Mouse (Mus musculus) v-Abl transformed pro-B cells (cell line): ENCODE measurements at regions not wholly inside any gene's neighbourhood (a gene's known extent, or its start where the extent isn't known, plus 50 kb on each side); places are given as distances from the start of the nearest gene placed in this dataset.

Experiments
- in situ Hi-C, 2 experiments: fragments of 400-800 bp; cut with MboI; formaldehyde crosslinking; loops; one replicate each; pipeline ENCODE4 v1.15.1; 2025; ENCODE audit not compliant: unreplicated experiment in 2 of 2

DNA sequence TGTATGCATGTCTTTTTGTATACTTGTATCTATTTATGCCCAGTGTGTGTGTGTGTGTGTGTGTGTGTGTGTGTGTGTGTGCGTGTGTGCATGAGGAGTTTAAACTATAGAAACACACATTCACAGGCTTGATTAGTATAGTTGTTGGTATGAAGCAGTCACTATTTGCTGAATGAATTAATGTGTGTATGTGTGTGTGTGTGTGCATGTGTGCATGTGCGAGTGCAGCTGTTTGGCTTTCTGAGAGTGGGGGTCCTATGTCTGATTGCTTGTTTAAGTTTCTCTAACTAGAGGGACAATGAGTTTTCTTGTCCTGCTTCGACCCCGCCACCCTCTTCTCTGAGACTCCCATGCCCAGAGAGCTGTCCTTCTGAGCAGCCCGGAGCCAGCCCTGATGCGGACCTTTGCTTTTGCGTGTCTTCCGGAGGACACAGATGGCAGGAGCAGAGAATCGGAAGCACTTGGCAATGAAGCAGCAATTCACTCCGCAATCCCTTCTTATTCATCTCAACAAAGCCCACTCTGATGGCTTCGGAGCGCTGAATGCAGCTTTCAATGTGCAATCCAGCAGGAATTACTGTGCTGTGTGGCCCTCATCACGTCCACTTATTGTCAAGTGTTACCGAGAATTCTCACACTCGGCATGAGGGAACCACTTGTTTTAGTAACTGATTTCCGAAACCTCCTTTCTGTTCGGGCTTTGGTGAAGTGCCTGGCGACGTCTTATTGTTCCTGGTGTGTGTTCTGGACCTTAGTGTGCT is 286.4 kb downstream of the Dhx35 start:
- in situ Hi-C loops = no loop called here

DNA sequence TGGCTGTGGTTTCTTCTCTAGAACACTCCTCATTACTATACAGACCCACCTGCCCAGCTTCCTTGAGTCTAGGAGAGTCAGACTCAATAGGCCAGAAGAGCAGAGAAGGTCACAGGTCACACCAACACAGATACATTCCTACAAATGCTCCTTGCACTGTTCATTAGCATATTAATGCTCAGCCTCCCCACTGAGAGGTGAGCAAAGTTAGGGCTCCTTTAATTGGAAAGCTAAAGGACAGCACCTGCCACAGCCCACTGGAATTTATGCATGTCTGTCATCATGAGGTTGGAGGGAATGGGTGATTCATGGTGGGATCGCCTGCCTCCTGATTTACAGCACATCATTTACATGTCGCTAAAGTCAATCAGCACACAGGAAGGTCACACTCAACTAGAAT is 292.2 kb downstream of the Dhx35 start:
- in situ Hi-C loops = no loop called here

GRCm38 (mm10) chr2:159088196-159088595 is 293.6 kb downstream of the Dhx35 start:
- in situ Hi-C loops = no loop called here

DNA sequence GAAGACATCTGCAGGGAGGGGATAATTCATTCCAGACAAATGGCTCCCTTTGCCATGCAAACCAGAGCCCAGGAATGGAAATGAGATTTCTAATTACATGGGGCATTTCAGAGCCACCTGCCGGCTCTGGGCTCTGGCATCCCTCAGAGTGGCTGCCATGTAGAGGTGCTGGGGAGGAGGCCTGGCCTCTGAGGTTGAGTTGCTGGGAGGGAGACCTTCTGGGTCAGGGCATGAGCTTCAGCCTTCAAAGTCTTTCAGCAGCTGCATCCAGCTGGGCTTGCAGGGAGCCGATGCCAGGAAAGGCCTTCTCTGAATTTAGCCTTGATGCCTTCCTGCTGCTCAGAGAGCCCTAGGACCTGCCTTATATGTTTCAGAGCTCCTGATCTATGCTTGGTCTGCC is 302.1 kb downstream of the Dhx35 start:
- in situ Hi-C loops = no loop called here

GRCm38 (mm10) chr2:159134042-159134441 is 339.4 kb downstream of the Dhx35 start:
- in situ Hi-C loops = no loop called here

DNA sequence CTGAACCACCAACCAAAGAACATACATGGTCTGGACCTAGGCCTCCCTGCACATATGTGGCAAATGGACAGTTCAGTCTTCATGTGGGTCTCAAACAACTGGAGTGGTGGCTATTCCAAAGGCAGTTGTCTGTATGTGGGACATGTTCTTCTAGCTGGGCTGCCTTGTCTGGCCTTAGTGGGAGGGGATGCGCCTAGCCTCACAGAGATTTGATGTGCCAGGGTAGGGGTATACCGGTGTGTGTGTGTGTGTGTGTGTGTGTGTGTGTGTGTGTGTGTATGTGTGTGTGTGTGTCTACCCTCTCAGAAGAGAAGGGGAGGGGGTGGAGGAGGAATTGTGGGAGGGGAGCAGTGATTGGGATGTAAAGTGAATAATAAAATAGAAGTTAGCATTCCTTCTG is 344.0 kb downstream of the Dhx35 start:
- in situ Hi-C loops = no loop called here

GRCm38 (mm10) chr2:159145980-159146379 is 351.4 kb downstream of the Dhx35 start:
- in situ Hi-C loops = no loop called here

DNA sequence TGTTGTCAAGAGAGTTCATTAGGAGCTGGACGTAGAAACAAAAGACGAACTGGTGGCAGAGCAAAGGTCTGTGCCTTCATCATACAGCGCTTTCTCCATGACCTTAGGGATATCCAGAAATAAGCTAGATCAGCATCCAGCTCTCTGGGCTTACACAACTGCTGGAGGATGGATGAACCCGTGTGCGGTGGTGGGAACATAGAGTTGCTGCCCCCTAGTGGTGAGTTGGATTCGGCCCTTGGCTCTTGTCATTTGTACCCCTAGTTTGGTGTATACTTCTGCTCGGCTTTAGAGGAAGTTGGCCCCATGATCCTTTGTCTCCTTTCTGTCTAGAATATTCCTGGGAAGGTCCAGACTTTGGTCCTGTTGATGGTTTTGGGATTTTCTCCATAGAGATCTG is 369.4 kb downstream of the Dhx35 start:
- in situ Hi-C loops = no loop called here

- in situ Hi-C loops = no loop called here
Observed at GRCm38 (mm10) chr2:159168553-159169064, 374.0 kb downstream of the Dhx35 start.

DNA sequence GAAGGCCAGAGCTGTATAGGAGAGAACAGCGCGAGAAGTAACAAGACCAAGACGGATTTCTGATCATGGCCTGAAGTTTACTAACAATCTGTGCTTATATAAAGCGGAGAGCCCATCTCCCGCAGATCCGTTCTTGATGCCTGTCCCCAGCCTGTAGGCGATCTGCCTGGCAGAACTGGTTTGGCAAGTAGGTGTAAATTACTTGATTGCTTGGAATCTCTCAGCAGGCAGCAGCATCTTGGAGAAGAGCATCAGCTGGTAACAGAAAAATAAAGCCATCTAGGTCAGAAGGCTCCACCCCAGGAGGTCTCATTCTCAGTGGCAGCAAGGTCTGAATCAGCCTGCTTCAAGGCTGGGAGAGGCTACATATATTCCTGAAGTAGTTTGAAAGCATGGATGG is 401.5 kb downstream of the Dhx35 start:
- in situ Hi-C loops = no loop called here

DNA sequence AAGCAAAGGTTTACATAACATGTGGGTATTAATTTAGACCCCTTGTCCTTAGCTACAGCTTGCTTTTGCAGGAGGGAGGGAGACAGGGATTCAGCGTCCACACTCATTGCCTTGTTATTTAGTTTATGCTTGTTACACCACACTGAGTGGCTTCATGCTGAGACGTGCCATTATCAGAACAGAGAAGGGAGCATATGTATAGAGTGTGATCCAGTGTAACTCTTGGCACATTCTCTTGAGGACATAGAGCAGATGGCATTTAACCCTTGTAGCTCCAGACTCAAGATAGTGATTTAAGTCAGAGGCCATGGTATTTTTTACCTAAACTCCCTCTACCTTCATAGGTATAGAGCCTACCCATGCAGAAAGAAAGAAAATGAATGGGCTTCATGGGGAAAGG is 437.7 kb downstream of the Dhx35 start:
- in situ Hi-C loops = no loop called here

- in situ Hi-C loops = no loop called here
Observed at GRCm38 (mm10) chr2:159235000-159235399, 440.4 kb downstream of the Dhx35 start.

DNA sequence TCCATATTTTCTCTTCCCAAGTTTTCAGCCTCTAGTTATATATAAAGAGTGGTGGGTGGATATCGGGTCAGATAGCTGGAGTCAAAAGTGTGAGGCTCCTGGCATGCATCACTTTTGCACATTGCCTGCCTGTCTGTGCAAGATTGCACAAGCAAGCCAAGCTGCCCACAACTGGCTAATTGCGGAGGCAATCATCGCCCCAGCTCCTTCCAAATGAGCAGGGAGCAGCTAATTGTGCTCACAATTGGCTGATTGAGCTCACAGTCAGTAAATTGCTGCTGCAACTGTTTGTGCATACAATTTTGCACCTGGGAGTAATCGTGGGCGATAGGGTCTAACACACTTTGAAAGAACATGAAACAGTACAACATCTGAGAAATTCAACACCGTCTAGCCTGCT is 455.5 kb downstream of the Dhx35 start:
- in situ Hi-C loops = no loop called here

DNA sequence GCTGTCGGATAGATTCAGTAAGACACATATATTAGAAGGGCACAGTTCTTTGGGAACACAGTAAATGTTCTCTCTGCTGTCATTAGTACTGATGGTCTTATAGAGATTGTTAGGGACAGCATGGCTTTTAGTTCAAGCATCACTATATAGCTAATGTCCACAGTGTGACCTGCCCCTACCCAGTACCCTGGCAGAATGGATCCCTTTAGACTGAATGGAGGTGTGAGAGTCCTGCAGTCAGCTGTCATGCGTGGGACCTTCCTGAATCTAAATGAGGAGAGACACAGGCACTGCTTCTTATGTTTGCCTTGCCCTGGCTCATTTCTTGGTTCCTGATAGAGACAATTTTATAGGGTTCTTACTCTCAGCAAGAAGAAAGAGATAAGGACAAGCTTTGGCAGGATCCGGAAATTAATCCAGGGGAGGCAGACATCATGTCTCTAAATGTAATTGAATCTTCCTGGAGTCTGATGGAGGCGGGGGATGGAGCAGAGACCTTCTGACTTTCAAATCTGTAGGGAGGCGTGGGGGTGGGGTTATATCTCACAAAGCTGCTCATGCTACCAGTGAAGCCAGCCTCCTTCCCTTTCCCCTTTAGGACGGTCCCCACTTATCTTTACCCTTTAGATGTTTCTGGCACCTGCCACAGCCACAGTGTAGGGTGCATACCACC is 456.5 kb downstream of the Dhx35 start:
- in situ Hi-C loops = no loop called here

DNA sequence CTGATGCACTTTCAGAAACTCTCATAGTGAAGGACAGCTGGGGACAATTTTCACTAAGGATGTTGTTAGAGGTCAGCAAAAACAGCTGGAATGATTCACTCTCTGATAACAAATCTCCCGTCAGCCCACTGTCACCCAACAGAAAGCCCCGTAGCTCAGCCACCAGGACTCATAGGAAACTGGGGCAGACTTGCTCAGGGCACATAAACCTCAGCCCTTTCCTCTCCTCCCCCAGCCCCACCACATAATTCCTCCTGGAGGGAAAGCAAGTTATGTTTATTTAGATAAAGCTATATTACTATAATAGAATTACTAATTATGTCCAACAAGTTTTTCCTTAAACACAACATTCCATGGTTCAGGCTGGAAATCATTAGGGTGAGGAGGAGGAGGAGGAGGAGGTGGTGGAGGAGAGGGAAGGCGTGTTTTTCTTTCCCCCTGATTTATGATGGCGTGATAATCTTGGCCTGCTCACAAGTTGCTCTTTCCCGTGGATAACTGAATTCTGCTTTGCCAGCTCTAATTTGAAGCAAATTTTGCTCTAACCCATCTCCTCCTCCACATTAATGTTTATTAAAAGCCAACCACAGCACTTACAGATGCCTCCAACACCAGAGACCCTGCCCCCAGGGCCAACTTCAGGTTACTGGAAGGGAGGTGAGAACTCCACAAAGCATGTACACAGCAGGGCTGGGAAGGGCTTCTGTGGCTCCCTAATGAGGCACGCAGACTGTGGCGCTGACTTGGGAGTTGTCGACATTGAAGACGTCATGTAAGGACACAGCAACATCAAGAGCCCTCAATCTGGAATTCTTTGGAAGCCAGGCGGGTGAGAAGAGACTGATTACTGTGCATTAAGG is 475.8 kb downstream of the Dhx35 start:
- in situ Hi-C loops = no loop called here

DNA sequence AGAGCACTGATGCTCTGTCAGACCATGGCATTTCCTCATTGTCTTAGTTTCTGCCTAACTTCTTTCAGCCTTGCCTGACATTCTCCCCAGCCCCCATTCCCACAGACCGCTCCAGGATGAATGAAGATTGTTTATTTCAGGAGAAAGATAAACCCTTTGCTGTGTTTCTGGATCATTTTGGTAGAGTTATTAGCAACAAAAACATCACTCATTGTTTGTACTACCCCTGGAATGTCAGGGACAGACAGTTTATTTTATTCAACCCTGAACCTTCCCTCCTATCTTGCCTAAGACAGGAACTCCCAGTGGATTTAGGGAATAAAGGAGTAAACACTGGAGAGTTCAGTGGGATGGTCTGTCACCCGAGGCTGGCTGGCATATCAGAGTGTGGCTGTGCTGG is 484.3 kb downstream of the Dhx35 start:
- in situ Hi-C loops = no loop called here

DNA sequence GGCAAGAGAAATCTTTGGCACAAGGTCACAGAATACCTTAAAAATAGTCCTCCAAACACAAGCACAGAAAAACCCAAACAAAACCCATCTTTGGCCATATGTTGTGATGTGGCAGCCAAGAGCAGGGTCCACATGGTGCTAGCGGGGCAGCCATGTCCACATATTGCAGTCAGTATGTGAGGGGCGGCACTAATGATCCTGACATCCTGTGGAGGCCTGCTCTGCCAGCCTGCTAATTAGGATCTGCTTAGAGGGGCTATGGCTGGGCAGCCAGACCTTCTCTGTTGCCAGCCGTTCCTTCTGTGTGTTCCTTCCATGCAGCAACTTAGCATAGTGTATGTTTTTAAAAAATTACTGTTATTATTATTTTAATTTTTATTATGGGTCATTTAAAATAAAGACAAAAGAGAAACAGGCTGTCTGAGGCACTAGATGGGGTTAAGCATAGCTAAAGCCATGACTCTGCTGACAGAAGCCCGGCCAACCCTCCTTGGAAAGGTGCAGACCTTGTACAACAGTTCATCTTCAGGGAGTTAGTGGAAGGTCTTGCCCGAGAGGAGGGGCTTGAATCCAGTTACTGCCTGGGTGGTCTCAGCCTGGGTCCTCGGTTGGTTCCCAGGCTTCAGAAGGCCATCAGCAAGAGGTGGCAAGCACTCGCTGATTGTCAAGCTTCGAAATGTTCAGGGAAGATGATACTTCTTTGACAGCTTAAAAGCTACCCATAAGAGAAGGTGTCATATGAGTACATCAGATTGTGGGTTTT is 487.1 kb downstream of the Dhx35 start:
- in situ Hi-C loops = no loop called here

GRCm38 (mm10) chr2:159284100-159284499 is 489.5 kb downstream of the Dhx35 start:
- in situ Hi-C loops = no loop called here

- in situ Hi-C loops = no loop called here
Observed at GRCm38 (mm10) chr2:159284525-159285189, 490.1 kb downstream of the Dhx35 start.

DNA sequence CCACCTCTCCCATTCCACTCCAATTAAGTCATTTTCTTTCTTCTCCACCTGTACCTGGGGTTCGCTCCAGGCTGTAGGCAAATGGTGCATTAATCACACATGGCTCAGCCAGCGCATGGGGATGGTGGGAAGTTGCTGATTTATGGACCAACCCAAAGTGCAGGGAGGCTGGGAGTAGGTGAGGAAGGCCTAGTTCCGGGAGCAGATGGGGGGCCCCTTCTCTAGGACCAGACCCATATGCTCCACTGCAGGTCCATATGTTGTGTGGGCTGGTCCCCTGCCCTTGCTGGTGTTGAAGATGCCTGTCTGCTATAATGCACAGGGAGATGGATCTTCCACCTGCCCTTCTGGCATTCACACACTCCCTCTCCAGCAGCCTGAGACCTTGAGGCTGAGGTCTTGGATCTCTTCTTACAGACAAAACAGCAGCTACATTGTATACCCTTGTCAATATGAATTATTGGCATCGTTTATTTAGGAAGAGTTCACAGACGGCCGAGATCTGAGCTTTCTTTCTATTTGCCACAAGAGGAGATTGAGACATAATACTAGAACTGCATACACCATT is 493.5 kb downstream of the Dhx35 start:
- in situ Hi-C loops = no loop called here
